Mouse (Mus musculus) liver, adult 2 months (tissue): ENCODE data around the gene Styk1.

ENCODE experiments used
- CTCF ChIP-seq: fragments of 200-500 bp; IDR thresholded peaks from 2 replicates; pipeline ENCODE4 v1.5.1; 2011; ENCODE audit warnings: low read depth, low read length, control low read depth
- POLR2A ChIP-seq: fragments of 200-500 bp; IDR thresholded peaks from 2 replicates; pipeline ENCODE4 v1.6.1; 2011; ENCODE audit warnings: low read length, control low read depth; ENCODE audit not compliant: insufficient read depth; ENCODE audit errors: extremely low read depth

- no peak for TF ChIP-seq POLR2A
- TF ChIP-seq CTCF = no peak
These were observed 34.0 kb upstream of the Styk1 start for GRCm38 (mm10) chr6:131387221-131388039.
